Mouse (Mus musculus) kidney, embryonic 16.5 days (tissue): ENCODE results near the gene Plscr3. TPM values are rescaled to one million over a fixed set of nuclear protein-coding genes. Genes with fewer than 3 reads are reported as not detected.

Source experiments
- ATAC-seq: fragments of 200-750 bp; cut with Nextera tagmentation; 2 replicates; pipeline ENCODE4 v1.8.0; 2017; ENCODE audit warnings: moderate TSS enrichment; ENCODE audit not compliant: low FRiP score, low TSS enrichment
- H3K27ac ChIP-seq: fragments of 300-500 bp; sonication (generic); 2 replicates; pipeline ENCODE4 v1.5.1; 2014; ENCODE audit warnings: low read length
- H3K27me3 ChIP-seq: fragments of 300-500 bp; sonication (generic); 2 replicates; pipeline ENCODE4 v1.6.1; 2014; ENCODE audit warnings: low read length, control low read depth, mixed read lengths; ENCODE audit not compliant: insufficient read depth
- H3K36me3 ChIP-seq: fragments of 300-500 bp; sonication (generic); 2 replicates; pipeline ENCODE4 v1.6.1; 2014; ENCODE audit warnings: low read length, control low read depth, mixed read lengths; ENCODE audit not compliant: insufficient read depth
- H3K4me1 ChIP-seq: fragments of 300-500 bp; sonication (generic); 2 replicates; pipeline ENCODE4 v1.6.1; 2014; ENCODE audit warnings: low read length, control low read depth, mixed read lengths; ENCODE audit not compliant: insufficient read depth
- H3K4me2 ChIP-seq: fragments of 300-500 bp; sonication (generic); replicated peaks from 2 replicates; pipeline ENCODE4 v1.6.1; 2014; ENCODE audit warnings: low read depth, low read length
- H3K4me3 ChIP-seq: fragments of 300-500 bp; sonication (generic); 2 replicates; pipeline ENCODE4 v1.5.1; 2014; ENCODE audit warnings: mild to moderate bottlenecking, low read length
- H3K9ac ChIP-seq: fragments of 300-500 bp; sonication (generic); replicated peaks from 2 replicates; pipeline ENCODE4 v1.6.1; 2014; ENCODE audit warnings: low read length
- H3K9me3 ChIP-seq: fragments of 300-500 bp; sonication (generic); 2 replicates; pipeline ENCODE4 v1.6.1; 2016; ENCODE audit warnings: low read length, control low read depth
- WGBS: fragments of 180-500 bp; shearing (Covaris S2); extraction: QIAGEN DNeasy Blood & Tissue Kit; methylation state at CpG from one replicate; pipeline ENCODE4 v1.1.7; 2014; 5-methylcytosine and 5-hydroxymethylcytosine counted together
- polyA plus RNA-seq: library from polyadenylated mRNA; unstranded; fragments of >200 nt; fragmentation: Nextera tagmentation; extraction: Ambion mirVana; gene quantifications from 2 replicates; pipeline ENCODE4 v1.2.1, GENCODE M21; 2015

Gene Plscr3
- polyA plus RNA-seq, 1 experiment from 2014 or later, result 105 TPM

DNA sequence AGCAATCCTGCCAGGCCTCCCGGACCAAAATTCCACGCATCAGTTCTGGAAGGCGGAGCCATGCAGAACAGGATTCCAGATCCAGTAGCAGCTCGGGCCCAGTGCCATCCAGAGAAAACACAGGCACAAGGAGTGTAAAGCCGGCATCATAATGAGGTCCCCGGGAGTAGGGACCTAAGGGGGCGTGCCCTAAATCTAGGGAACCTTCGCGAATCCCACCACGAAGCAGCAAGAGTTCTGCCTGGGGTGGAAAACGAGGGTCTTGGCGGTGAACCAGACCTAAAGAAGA is 41.6 kb upstream of the Plscr3 start:
- Histone ChIP-seq H3K9me3 (no peaks in the 10 kb centered on the region), H3K4me2 (peak overlapping the region; percentile 98), H3K4me3 (peak overlapping the region; percentile 66), H3K27me3 (peaks cover 23% of the 10 kb centered on the region), H3K9ac (peak overlapping the region; percentile 52), H3K4me1 (peaks cover 52% of the 10 kb centered on the region), H3K27ac (no peak overlapping the region), H3K36me3 (no peaks in the 10 kb centered on the region)
- 8% methylated on average over 12 of the region's 12 CpGs for WGBS
- no peak for ATAC-seq

DNA sequence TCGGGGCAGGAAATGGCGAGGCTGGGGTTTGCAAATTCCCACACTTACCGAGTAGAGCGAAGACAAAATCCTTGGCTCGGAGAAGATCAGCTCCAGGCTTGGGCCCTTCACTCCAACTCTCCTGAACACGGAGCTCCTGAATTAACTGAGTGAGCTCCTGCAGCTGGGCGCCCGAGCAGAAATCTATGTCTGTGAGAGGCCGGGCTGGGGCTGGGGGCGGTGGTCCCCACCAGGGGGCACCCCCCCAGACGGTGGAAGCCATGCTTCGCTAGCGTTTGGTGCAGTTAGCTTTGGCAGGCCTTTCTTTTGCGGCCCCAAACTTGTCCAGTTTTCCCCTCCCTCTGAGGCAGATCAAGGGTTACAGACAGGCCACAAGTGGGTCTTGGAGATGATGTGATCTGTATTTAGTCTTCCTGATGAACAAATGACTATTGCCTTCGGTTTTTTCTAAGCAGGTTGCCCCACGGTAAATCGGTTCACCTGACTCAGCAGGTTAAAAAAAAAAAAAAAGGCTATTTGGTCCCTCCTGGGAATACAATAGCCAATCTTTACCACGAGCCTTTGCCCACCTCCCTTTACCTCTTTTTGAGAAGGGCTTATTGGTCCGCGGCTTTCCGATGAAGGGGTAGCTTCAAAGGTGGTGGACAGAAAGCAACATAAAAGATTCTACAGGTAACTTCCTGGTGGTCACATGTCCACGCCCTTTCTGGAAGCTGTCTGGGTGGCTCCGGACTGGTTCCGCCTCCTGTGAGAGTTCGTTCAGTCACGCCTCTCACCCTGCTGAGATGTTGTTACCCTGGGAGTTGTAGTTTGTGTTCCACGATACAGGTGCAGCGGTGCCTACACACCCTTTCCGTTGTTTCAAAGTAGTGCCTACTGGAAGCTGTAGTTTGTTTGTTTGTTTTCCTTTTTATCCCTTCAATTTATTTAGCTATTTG is 40.9 kb upstream of the Plscr3 start, which contains the start of gene Tmem102:
Gene Tmem102, minus strand, starts transcription at position 653 of the 938 bp plus-strand sequence.
- peak; percentile 23; the same call in 1 of the 2 replicates for ATAC-seq
- H3K27ac ChIP-seq, result no peak within 1 kb of the TSS
- 6% methylated on average over 29 of the region's 29 CpGs for WGBS

DNA sequence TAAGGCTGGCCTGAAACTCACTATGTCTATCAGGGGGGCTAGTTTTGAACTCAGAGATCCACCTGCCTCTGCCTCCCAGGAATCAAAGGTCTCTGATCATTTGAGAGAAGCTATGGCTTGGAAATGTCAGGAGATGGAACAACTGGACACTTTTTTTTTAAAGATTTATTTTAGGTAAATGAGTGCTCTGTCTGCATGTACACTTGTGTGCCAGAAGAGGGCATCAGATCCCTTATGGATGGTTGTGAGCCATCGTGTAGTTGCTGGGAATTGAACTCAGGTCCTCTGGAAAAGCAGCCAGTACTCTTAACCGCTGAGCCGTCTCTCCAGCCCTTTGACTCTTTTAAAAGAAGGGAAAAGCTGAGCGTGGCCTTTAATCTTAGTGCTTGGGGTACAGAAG is 39.8 kb upstream of the Plscr3 start:
- peaks cover 36% of the 10 kb centered on the region for H3K4me1 ChIP-seq
- 79% methylated on average over 4 of the region's 4 CpGs for whole genome bisulfite sequencing
- peaks cover 23% of the 10 kb centered on the region for H3K27me3 ChIP-seq
- H3K4me3 ChIP-seq, result no peak overlapping the region
- no peaks in the 10 kb centered on the region for H3K9me3 ChIP-seq
- no peaks in the 10 kb centered on the region for H3K36me3 ChIP-seq
- H3K4me2 ChIP-seq, result no peak overlapping the region
- no peak overlapping the region for H3K9ac ChIP-seq
- no peak overlapping the region for H3K27ac ChIP-seq
- ATAC-seq, result no peak

More for the DNA sequence above, 40.9 kb upstream of the Plscr3 start, which contains the start of gene Tmem102:
- H3K4me2 ChIP-seq, result peak within 1 kb of the TSS; percentile 98
- peak within 1 kb of the TSS; percentile 66 for H3K4me3 ChIP-seq
- no peaks in the 10 kb centered on the region for H3K9me3 ChIP-seq
- peaks cover 46% of the 10 kb centered on the region for H3K4me1 ChIP-seq
- peaks cover 23% of the 10 kb centered on the region for H3K27me3 ChIP-seq
- peak within 1 kb of the TSS; percentile 52 for H3K9ac ChIP-seq
- no peaks in the 10 kb centered on the region for H3K36me3 ChIP-seq

DNA sequence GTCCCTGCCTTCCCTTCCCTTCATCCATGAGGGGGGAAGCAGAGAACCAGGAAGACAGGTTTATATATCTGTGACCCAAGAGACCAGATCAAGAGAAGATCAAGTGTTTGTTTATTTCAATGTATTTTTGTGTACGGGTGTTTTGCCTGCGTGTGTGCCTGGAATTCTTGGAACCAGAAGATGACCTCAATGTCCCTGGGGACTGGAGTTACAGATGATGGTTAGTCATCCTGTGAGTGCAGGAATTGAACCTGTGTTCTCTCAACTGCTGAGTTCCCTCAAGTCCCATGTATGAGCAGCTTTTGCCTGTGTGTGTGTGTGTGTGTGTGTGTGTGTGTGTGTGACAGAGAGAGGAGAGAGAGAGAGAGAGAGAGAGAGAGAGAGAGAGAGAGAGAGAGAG is 38.5 kb upstream of the Plscr3 start:
- ATAC-seq, result no peak
- no peak overlapping the region for H3K27ac ChIP-seq
- 79% methylated on average over 2 of the region's 2 CpGs for WGBS

DNA sequence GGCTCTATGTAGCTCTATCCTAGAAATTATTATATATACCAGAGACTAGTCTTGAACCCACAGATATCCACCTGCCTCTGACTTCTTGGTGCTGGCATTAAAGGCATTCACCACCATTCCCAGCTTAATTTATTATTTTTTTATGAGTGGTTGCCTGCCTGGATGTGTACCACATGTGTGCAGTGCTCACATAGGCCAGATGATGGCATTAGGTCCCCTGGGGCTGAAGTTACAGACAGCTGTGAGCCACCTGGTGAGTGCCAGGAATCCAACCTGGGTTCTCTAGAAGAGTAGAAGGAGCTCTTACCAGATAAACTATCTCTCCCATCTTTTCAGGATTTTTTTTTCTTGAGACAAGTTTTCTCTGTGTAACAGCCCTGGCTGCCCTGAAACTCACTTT is 35.9 kb upstream of the Plscr3 start:
- Histone ChIP-seq H3K27me3 (peaks cover 5% of the 10 kb centered on the region; the same call in 1 of the 2 replicates), H3K27ac (no peak overlapping the region), H3K9ac (no peak overlapping the region), H3K4me3 (no peak overlapping the region), H3K4me2 (no peak overlapping the region), H3K4me1 (no peaks in the 10 kb centered on the region), H3K36me3 (no peaks in the 10 kb centered on the region), H3K9me3 (no peaks in the 10 kb centered on the region)
- no peak for ATAC-seq

More for the DNA sequence above, 38.5 kb upstream of the Plscr3 start:
- Histone ChIP-seq H3K27me3 (peaks cover 11% of the 10 kb centered on the region; the same call in 1 of the 2 replicates), H3K9ac (no peak overlapping the region), H3K36me3 (no peaks in the 10 kb centered on the region), H3K4me3 (no peak overlapping the region), H3K9me3 (no peaks in the 10 kb centered on the region), H3K4me2 (no peak overlapping the region), H3K4me1 (peaks cover 24% of the 10 kb centered on the region)

DNA sequence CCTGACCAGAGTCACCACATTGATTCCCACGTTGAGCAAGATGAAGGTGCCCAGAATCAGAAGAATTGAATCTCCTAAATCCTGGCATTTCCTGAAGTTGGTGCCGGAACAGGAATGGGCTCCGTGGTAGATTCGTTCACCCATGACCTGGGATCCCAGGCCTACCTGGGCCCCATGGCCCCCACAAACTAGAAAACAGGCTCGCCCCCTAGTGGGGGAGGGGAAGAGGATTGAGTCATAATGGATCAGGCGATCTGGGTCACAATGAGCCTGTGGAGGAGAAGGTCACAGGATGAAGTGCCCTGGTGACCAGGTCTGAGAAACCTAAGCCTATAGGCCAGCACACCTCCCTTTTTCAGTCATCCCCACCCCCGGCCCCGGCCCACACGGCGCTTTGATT is 31.0 kb upstream of the Plscr3 start, which contains the start of gene Gm39566:
Gene Gm39566, minus strand, starts transcription at position 144 of the 400 bp plus-strand sequence.
- no peak within 1 kb of the TSS for H3K4me2 ChIP-seq
- no peak within 1 kb of the TSS for H3K4me3 ChIP-seq
- H3K27me3 ChIP-seq, result no peaks in the 10 kb centered on the region
- H3K9me3 ChIP-seq, result peaks cover 11% of the 10 kb centered on the region; the same call in 1 of the 2 replicates
- no peak for ATAC-seq
- no peak within 1 kb of the TSS for H3K27ac ChIP-seq
- 50% methylated on average over 10 of the region's 10 CpGs for WGBS
- 0 out of 2 replicates have a peak within 1 kb of the TSS, but pooled peaks have one; percentile 22 for H3K9ac ChIP-seq
- H3K36me3 ChIP-seq, result no peaks in the 10 kb centered on the region
- no peaks in the 10 kb centered on the region for H3K4me1 ChIP-seq

DNA sequence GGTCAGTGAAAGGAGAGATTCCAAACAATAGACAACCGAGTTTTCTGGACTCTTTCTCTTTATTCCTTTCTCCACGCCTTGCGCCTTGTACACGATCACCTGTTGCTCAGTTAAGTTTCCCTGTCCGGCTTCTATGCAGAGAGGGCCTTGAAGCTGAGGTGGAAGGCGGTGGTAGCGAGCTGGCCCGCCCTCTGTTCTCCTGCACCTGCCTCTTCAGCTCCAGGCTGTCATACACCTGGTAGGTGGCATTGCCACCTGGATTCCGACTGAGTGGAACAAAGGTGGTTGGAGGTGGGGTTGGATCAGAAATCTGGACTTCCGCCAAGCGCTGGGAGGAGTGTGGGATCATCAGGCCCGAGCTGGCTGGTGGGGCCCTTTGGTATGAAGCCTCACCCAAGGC is 29.7 kb upstream of the Plscr3 start:
- no peak overlapping the region for H3K9ac ChIP-seq
- H3K27me3 ChIP-seq, result no peaks in the 10 kb centered on the region
- ATAC-seq, result no peak
- H3K27ac ChIP-seq, result no peak overlapping the region
- H3K4me3 ChIP-seq, result no peak overlapping the region
- peaks cover 11% of the 10 kb centered on the region; the same call in 1 of the 2 replicates for H3K9me3 ChIP-seq
- no peaks in the 10 kb centered on the region for H3K36me3 ChIP-seq
- H3K4me1 ChIP-seq, result no peaks in the 10 kb centered on the region
- WGBS, result 91% methylated on average over 12 of the region's 12 CpGs
- no peak overlapping the region for H3K4me2 ChIP-seq

DNA sequence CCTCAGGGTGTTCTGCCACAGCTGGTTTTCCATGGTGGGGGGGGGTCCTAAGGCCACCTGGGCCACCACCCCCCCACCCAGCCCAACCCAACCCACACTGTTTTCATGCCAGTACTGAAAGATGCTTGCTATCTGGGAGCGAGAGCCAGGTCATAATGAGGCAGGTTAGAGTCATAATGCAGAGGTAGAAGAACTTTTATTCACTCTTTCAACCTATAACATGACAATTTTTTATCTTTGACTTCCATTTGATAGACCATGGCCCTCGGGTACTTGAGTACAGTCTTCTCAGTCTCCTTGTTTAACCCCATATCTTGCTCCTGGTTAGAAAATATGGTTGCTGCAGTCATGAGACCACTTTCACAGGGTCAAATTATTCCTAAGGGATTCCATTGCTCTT is 27.8 kb upstream of the Plscr3 start, which contains the start of gene Spem2:
Gene Spem2, minus strand, starts transcription at position 101 of the 400 bp plus-strand sequence.
- Histone ChIP-seq H3K27me3 (no peaks in the 10 kb centered on the region), H3K4me3 (no peak within 1 kb of the TSS), H3K4me2 (no peak within 1 kb of the TSS), H3K9me3 (peaks cover 11% of the 10 kb centered on the region; the same call in 1 of the 2 replicates), H3K9ac (no peak within 1 kb of the TSS), H3K27ac (no peak within 1 kb of the TSS), H3K36me3 (no peaks in the 10 kb centered on the region), H3K4me1 (no peaks in the 10 kb centered on the region)
- ATAC-seq, result no peak
- WGBS, result 72% methylated on average over 2 of the region's 2 CpGs

DNA sequence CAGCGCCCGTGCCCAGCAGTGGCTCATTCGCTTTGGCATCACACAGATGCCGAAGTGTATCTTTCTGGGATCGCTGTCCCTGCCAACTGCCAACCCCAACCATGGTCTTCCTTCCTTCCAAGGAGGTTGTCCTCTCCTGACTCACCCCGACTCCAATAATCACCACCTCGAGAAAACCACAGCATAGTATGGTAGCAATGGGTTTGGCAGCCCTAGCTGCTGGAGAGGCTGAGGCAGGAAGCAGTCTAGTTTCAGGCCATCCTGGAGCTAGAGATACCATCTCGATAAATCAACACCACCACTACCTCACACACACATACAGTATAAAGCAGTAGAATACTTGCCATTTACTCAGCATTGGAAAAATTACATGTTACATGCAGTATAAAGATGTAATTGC is 27.3 kb upstream of the Plscr3 start:
- peaks cover 11% of the 10 kb centered on the region; the same call in 1 of the 2 replicates for H3K9me3 ChIP-seq
- H3K4me3 ChIP-seq, result no peak overlapping the region
- H3K27ac ChIP-seq, result no peak overlapping the region
- no peak for ATAC-seq
- no peaks in the 10 kb centered on the region for H3K4me1 ChIP-seq
- H3K36me3 ChIP-seq, result no peaks in the 10 kb centered on the region
- H3K4me2 ChIP-seq, result no peak overlapping the region
- whole genome bisulfite sequencing, result 94% methylated on average over 8 of the region's 8 CpGs
- no peaks in the 10 kb centered on the region for H3K27me3 ChIP-seq
- H3K9ac ChIP-seq, result no peak overlapping the region

DNA sequence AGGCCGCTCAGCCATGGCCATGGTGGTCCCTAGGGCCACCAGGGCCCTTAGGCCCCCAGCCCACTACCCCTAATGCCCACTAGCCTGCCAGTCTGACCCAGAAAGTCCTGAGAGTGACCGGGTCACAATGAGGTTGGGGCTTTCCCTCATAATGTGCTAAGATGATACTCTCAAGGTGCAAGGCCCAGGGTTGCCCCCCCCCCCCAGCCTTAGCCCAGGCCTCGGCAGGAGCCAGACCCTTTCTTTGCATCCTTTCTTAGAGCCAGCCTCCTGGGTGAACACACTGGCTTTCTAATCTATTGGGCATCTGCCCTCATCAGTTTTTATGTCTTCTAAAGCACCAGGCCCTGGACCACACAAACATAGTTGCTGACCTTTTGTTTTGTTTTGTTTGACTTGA is 24.1 kb upstream of the Plscr3 start, which contains the start of gene Spem1:
Gene Spem1, minus strand, starts transcription at position 101 of the 400 bp plus-strand sequence.
- ATAC-seq, result no peak

More for the DNA sequence above, 24.1 kb upstream of the Plscr3 start, which contains the start of gene Spem1:
- no peak within 1 kb of the TSS for H3K27ac ChIP-seq
- no peak within 1 kb of the TSS for H3K4me3 ChIP-seq
- no peak within 1 kb of the TSS for H3K9ac ChIP-seq
- no peaks in the 10 kb centered on the region for H3K4me1 ChIP-seq
- no peak within 1 kb of the TSS for H3K4me2 ChIP-seq
- H3K27me3 ChIP-seq, result no peaks in the 10 kb centered on the region
- peaks cover 16% of the 10 kb centered on the region for H3K36me3 ChIP-seq
- H3K9me3 ChIP-seq, result peaks cover 9% of the 10 kb centered on the region; the same call in 1 of the 2 replicates
- 81% methylated on average over 3 of the region's 3 CpGs for WGBS
